Mouse (Mus musculus): ENCODE results near the gene Pafah2.
"Not testable (repeated sequence)": the region's sequence is repeated elsewhere in the genome, so short reads cannot be mapped to it uniquely, and the experiment has no call there.

Gene Pafah2

DNA sequence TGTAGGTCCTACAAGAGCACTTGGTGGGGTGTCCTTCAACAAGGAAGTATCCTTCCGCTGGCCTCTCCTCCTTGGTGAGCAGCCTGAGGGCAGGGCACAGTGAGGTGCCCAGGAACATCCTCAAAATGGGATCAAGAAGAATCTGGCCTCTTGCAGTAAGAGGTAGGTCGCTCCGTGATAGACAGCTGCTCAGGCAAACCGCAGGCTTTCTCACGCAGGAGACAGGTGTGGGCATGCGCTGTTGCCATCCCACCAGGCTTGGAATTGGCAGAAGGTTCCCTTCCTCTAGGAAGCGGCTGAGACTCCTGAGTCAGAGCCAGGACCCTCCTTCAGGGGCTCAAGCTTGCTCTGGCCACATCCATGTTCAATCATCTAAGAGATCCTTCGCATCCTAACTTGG is 22.8 kb upstream of the Pafah2 start:
- no peak for DNase-seq (ENCODE audit: low read depth)

DNA sequence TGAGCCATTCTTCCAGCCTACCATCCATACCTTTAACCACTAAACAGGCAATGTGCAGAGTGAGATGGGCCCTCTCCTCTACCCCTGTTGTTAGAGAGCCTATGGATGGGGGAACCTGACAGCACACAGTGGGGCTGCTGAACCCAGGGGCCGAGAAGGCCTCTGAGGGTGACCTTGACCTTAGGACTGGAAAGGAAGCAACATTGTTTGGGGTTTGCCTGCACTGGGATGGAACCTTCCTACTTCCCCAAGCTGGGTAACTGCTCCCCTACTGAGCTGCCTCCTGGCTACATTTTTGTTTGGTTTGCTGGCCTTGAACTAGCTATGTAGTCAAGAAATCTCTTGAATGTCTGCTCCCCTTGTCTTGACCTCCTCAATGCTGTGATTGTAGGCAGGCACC is 21.8 kb upstream of the Pafah2 start:
- DNase-seq (ENCODE audit: low read depth) = no peak

DNA sequence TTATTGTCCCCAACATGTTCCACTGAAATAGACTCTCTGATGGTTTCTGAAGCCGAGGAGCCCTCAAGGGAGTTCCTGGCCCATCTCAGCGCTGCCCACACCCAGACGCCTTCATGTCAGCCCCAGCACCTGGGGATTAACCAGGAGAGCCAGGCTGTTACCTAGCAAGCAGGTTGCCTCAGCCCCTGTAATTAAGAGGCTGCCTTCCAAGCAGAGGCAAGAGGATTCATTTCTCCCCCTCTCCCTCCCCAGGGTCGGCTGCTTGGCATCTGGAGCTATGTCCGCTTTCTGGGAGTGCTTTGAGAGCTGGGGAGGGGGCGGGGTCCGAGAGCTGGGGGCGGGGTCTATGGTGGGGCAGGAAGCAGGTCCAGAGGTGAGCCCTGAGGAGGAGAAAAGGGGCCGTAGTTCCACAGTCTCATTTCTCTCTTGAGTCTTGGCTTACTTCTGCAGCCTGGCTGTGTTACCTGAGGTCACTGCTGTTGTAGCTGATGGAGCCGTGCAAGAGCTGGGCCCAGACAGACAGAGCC is 18.0 kb upstream of the Pafah2 start:
- no peak for DNase-seq (ENCODE audit: low read depth)

DNA sequence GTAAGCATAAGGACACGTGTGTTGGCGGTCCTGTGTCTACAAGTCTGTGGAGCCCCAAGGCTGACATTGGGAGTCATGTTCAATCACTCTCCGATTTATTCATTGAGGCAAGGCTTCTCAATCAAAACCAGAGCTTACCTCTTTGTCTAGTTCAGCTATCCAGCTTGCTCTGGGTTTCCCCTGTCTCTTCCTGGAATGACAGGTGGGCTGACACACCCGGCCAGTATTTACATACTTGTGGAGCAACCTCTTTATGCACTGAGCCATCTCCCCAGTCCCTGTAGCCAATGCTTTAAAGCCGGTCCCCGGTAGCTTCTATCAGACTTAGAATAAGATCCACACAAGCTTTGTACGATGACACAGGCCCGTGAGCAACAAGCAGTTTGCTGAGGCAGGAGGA is 16.6 kb upstream of the Pafah2 start:
- DNase-seq (ENCODE audit: low read depth) = no peak

GRCm38 (mm10) chr4:134383750-134384149 is 12.4 kb upstream of the Pafah2 start, which contains the start of gene Extl1:
Gene Extl1 (minus strand): TSS chr4:134383850.
- not testable (repeated sequence) for DNase-seq (ENCODE audit: low read depth)

DNA sequence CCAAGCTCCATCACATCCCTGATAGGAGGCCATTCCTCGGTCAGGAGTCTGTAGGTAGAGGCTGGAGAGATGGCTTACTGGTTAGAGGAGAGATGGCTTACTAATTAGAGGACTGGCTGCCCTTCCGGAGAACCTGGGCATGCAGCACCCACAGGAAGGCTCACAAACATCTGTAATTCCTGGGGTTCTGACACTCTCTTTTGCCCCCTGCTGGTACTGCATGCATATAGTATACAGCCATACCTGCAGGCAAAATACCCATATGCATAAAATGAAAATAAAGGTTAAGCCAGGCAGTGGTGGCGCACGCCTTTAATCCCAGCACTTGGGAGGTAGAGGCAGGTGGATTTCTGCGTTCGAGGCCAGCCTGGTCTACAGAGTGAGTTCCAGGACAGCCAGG is 8.9 kb upstream of the Pafah2 start:
- no peak for DNase-seq (ENCODE audit: low read depth)

- DNase-seq (ENCODE audit: low read depth) = peak; percentile 80
These were observed 7.7 kb upstream of the Pafah2 start for GRCm38 (mm10) chr4:134388397-134388796.

DNA sequence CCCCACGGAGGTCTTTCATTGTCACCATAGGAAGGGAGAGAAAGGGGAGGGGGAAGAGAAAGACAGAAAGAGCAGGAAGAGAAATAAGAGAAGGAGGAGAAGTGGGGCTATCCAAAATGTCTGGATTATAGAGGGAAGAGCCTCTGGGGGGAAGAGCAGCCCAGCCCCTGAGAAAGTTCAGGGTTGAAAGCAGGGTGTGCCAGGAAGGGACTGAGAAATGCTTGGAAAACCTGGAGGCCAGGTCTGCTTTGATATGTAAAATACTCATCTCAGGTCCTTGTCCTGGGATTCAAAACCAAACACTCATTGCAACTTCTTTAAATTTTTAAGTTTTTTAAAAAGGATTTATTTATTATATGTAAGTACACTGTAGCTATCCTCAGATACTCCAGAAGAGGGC is 4.5 kb upstream of the Pafah2 start:
- DNase-seq (ENCODE audit: low read depth) = no peak

DNA sequence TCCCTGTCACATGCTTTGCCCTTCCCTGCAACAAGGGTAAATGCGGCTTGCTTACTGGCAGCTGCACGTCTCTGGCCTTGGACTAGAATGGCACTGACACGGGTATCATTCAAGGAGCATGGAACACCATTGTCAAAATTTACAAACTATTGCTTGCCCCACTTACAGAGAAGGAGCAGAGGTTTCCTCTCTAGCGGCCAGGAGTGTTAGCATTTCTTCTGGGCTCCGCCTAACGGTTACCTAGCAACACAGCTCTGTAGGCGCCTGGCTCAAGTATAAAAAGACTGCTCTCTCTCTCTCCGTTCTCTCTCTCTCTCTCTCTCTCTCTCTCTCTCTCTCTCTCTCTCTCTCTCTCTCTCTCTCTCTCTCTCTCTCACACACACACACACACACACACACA is 3.5 kb upstream of the Pafah2 start:
- no peak for DNase-seq (ENCODE audit: low read depth)

GRCm38 (mm10) chr4:134393026-134393425 is 3.1 kb upstream of the Pafah2 start:
- DNase-seq (ENCODE audit: low read depth) = no peak

DNA sequence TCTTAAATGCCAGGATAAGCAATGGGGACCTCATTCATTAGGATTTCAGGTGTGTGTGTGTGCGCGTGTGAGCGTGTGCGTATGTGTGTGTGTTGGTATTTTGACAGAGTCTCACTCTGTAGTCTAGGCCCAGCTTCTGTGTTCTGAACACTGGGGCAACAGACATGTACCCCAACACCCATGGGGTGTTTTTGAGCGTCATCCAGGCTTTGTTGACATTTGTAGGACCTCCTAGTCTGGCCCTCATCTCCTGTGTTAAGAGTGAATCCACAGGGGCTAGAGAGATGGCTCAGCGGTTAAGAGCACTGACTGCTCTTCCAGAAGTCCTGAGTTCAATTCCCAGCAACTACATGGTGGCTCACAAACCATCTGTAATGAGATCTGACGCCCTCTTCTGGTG is 978 bp upstream of the Pafah2 start:
- DNase-seq (ENCODE audit: low read depth) = no peak

DNA sequence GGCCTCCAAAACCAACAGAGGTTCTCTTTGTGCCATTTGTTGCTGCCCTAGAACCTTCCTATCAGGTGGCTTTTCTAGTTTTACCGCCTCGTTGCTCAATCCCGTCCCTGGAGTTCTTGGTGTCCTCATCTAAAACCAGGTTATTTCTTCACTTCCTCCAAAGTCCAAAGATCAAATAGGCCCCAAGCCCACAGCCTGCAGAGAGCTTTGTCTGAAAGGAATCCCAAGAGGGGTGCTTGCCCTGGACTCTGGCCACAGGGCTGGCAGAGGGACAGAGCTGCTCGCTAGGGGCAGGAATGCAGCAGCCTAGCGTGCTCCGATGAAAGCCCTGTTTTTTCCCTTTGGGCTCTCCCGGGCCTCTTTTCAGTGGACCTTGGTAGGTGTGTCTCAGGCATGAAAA is 1.0 kb downstream of the Pafah2 start:
- no peak for DNase-seq (ENCODE audit: low read depth)

DNA sequence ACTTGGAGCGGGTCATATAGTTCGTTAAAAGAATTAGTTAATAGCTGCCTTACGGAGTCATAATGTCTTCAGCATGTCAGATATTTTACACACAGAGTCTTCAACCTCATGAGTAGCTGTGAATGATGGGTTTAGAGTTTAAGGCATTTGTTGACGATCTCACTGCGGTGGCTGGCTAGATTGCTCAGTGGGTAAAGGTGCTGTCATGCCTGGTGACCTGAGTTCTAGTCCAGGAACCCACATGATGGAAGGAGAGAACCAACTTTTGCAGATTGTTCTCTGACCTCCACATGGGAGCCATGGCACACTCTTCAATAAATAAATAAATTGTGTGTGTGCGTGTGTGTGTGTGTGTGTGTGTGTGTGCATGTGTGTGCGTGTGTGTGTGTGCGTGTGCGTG is 1.6 kb downstream of the Pafah2 start:
- no peak for DNase-seq (ENCODE audit: low read depth)

DNA sequence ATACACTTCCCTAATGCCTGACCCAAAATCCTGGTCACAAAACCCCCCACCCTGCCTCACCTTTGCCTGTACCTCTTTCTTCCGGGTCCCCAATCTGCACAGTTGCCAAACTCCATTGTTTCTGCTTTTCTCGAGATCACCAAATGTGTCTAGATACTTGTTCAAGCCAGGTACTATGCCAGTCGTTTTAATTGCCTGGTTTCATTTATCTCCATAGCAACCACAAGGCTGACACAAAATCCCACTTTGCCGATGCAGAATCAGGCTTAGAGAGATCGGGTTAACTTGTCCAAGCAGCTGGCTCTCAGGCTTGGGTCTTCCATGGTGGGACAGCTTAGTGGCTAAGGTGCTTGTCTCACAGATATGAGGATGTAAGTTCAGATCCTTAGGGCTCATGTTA is 4.1 kb downstream of the Pafah2 start:
- no peak for DNase-seq (ENCODE audit: low read depth)

GRCm38 (mm10) chr4:134401181-134401661 is 5.1 kb downstream of the Pafah2 start:
- DNase-seq (ENCODE audit: low read depth) = no peak

DNA sequence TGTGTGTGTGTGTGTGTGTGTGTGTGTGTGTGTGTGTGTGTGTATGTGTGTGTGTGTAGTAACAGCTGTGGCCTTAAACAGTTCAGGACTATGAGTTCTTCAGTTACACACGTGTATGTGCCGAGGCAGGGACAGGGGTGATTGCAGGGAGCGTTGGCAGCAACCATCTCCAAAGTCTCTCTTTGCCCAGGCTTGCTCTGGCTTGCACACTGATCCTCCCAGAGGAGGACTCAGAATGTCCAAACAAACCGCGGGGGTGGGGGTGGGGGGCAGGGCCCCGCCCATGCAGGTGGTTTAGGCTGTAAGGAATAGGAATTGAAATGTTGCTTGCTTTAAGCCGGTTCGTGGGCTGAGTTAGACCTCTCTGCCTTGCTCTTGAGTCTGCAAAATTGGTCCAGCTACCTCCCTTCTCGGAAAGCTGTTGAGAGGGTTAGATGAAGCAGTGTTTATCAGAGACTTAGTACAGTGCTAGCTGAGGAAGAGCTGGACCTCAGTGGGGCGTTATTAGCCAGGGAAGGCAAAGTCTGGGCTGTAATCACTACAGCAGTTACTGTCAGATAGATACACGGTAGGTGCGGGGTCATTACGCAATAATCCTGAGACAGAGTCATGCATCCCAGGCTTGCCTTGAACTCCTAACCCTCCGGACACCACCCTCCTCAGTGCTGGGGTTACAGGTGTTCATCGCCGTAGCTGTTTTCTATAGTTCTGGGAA is 5.9 kb downstream of the Pafah2 start:
- DNase-seq (ENCODE audit: low read depth) = no peak

DNA sequence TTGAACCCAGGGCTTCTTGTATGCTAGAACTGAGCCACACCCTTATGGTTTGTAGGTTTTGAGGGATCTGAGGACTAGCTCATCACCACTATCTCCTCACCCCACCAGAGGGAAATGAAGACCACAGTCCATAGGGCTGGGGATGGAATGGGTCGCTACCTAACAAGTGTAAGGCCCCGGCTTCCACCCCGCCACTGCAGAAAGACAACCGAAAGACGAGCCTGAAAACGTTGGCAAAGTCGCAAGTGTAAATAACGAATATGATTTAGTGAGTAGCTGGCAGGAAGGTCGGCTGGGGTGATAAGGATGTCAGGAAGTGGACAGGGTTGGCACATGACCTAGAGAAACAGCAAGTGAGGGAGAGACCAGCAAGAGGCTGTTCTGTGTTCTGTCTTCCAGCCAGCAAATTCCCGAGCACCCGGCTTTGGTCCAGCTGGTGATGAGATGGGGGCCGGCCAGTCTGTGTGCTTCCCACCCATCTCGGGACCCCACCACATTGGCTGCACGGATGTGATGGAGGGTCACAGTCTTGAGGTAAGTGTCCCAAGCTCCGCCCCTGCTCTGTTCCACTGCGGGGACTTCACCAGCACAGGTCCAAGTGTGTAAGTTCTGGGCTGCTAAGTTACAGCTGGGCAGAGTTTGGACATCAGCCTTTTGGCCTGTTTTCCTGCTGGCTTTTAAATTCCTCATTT is 6.6 kb downstream of the Pafah2 start:
- DNase-seq (ENCODE audit: low read depth) = no peak

DNA sequence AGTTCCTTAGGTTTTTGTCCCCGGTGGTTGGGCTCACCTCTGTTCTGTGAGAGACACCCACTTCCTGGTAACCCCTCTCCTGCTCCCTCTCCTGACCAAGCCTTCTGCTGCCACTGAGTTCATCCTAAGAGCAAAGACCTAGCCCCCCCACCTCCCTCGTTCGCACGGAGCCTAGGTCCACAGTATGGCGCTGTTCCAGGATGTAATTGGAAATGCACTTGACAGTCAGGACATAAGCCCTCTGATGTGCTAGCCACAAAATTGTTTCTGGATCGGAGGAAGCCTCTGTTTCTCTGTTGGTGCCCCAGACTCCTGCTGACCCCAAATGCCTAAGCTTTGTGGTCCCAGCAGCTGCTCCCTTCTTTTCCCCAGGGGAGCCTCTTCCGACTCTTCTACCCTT is 7.6 kb downstream of the Pafah2 start:
- DNase-seq (ENCODE audit: low read depth) = no peak

- DNase-seq (ENCODE audit: low read depth) = no peak
These were observed 13.2 kb downstream of the Pafah2 start for GRCm38 (mm10) chr4:134409286-134409685.

DNA sequence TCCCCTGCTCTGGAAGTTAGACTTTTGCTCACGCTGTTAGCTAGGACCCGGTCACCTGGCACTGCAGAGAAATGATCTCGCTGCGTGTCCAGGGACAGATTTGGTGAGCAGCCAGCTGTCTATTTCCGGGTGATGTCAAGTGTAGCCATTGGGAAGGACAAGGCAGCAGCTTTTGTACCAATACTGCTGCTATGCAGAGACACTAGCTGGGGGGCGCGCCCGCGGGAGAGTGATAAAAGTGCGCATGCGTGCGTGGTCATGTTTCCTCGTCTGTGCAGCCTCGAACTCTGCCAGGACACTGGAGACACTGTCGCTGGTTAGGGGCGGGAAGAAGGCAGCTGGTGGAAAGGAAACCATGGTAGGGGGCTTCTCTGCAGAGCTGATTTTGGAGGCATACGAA is 20.1 kb downstream of the Pafah2 start:
- no peak for DNase-seq (ENCODE audit: low read depth)

DNA sequence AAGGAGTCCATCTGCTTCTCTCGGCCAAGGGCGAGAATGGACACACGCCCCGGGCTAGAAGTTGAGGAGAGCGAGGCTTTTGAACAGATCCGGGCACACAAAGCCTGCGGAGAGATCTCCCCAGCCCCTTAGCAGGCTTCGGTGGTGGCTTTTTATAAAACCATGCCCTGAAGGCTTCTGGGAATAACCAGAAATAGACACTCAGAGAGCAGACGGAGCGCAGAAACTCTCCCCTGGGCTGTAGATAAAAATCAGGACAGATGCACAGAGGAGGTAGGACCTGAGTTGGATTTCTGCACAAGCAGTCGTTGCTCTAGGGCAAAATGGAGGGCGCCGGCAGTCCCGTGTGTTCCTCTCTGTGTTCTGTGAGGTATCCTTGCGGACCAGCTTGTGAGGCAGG is 20.5 kb downstream of the Pafah2 start:
- DNase-seq (ENCODE audit: low read depth) = no peak

DNA sequence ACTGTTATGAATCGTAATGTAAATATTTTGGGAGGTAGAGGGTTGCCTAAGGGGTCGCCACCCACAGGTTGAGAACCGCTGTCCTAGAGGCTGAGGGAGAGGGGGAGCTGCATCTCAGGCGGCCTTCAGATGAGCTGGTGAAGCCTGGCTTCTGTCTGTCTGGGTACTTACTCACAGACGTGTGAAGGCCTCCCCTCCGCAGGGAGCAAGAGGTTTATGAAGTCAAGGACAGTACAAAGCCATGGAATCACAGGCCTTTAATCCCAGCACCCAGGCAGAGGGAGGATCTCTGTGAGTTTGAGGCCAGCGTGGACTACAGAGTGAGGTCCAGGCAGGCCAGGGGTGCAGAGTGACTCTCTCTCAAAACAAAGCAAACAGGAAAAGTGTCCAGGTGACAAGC is 21.0 kb downstream of the Pafah2 start:
- no peak for DNase-seq (ENCODE audit: low read depth)

GRCm38 (mm10) chr4:134421971-134422370 is 25.9 kb downstream of the Pafah2 start:
- no peak for DNase-seq (ENCODE audit: low read depth)

GRCm38 (mm10) chr4:134423949-134424348 is 27.8 kb downstream of the Pafah2 start:
- DNase-seq (ENCODE audit: low read depth) = no peak

Data from c-Kit-positive CD71-negative TER-119-negative erythroid progenitor cells, embryonic 14.5 days (primary cell).